Mouse (Mus musculus) frontal cortex, postnatal 36 days (tissue): Measurements from ENCODE around the gene Cyp2c50.
"Not testable (repeated sequence)": the region's sequence is repeated elsewhere in the genome, so short reads cannot be mapped to it uniquely, and the experiment has no call there.

Experiments used
- DNase-seq, 2 experiments: peaks; one replicate each; pipeline ENCODE4 v3.0.0; 2022; ENCODE audit warnings: low spot score in 2 of 2

Gene Cyp2c50

GRCm38 (mm10) chr19:40089421-40089820 is at the start of gene Cyp2c50:
Cyp2c50 (plus strand) TSS chr19:40089688.
- DNase-seq: not testable (repeated sequence)

GRCm38 (mm10) chr19:40073701-40074100 is 15.8 kb upstream of the Cyp2c50 start, which contains the start of gene Cyp2c54:
Cyp2c54 (minus strand) TSS chr19:40073827.
- no peak for DNase-seq

- no peak for DNase-seq
Measured at GRCm38 (mm10) chr19:40088381-40088780, 1.1 kb upstream of the Cyp2c50 start.

- no peak for DNase-seq
Measured at GRCm38 (mm10) chr19:40091111-40091510, 1.6 kb downstream of the Cyp2c50 start.

- DNase-seq: not testable (repeated sequence)
Measured at GRCm38 (mm10) chr19:40119624-40120023, 30.1 kb downstream of the Cyp2c50 start.

GRCm38 (mm10) chr19:40125165-40125564 is 35.7 kb downstream of the Cyp2c50 start:
- not testable (repeated sequence) for DNase-seq

- not testable (repeated sequence) for DNase-seq
Measured at GRCm38 (mm10) chr19:40126996-40127395, 37.5 kb downstream of the Cyp2c50 start.
